Mouse (Mus musculus): ENCODE measurements at regions not wholly inside any gene's neighbourhood (a gene's known extent, or its start where the extent isn't known, plus 50 kb on each side); places are given as distances from the start of the nearest gene placed in this dataset.

DNA sequence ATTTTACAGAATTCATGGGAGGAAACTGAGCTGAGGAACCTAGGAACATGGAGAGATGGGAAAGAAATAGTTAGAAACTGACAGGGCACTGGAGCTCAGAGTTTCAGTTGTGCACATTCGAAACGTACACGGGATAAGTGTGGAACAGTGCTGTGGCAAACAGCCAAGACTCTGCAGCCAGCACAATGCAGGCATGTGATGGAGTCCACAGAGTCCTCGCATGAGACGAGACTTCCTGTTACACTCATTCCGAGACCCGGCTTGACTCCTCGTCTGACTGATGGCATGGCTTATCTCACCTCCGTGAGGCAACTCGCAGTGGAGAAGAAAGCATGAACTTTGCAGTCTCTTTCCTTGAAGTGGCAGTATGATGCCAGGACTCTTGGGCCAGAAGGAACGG lies 617.0 kb upstream of the 3110018I06Rik start:
- TF ChIP-seq GATA1 (IDR thresholded peaks at IDR 0.05; ENCODE audit: borderline replicate concordance, low read length), result no peak
- TF ChIP-seq FLI1 (IDR thresholded peaks at IDR 0.05; ENCODE audit: low read length), result no peak
